Mouse (Mus musculus) neural tube, embryonic 12.5 days (tissue): ENCODE data around the gene Rtp2. TPM values are rescaled to one million over a fixed set of nuclear protein-coding genes. Genes with fewer than 3 reads are reported as not detected.

ENCODE experiments used
- ATAC-seq: fragments of 200-750 bp; cut with Nextera tagmentation; 2 replicates; pipeline ENCODE4 v1.8.0; 2017; ENCODE audit warnings: low read depth, mild to moderate bottlenecking, moderate TSS enrichment, moderate library complexity; ENCODE audit not compliant: low FRiP score
- H3K27ac ChIP-seq: fragments of 300-500 bp; sonication (generic); 2 replicates; pipeline ENCODE4 v1.5.1; 2016
- H3K27me3 ChIP-seq: fragments of 300-500 bp; sonication (generic); replicated peaks from 2 replicates; pipeline ENCODE4 v1.6.1; 2016; ENCODE audit warnings: mild to moderate bottlenecking
- H3K36me3 ChIP-seq: fragments of 300-500 bp; sonication (generic); 2 replicates; pipeline ENCODE4 v1.6.1; 2016; ENCODE audit warnings: mild to moderate bottlenecking
- H3K4me1 ChIP-seq: fragments of 300-500 bp; sonication (generic); 2 replicates; pipeline ENCODE4 v1.6.1; 2016
- H3K4me2 ChIP-seq: fragments of 300-500 bp; sonication (generic); replicated peaks from 2 replicates; pipeline ENCODE4 v1.6.1; 2016; ENCODE audit warnings: mild to moderate bottlenecking
- H3K4me3 ChIP-seq: fragments of 300-500 bp; sonication (generic); 2 replicates; pipeline ENCODE4 v1.5.1; 2016
- H3K9ac ChIP-seq: fragments of 300-500 bp; sonication (generic); 2 replicates; pipeline ENCODE4 v1.6.1; 2016; ENCODE audit warnings: mild to moderate bottlenecking
- H3K9me3 ChIP-seq: fragments of 300-500 bp; sonication (generic); 2 replicates; pipeline ENCODE4 v1.6.1; 2016; ENCODE audit warnings: mild to moderate bottlenecking
- WGBS: fragments of 180-500 bp; shearing (Covaris S2); methylation state at CpG from one replicate; pipeline ENCODE4 v1.1.7; 2016; 5-methylcytosine and 5-hydroxymethylcytosine counted together
- polyA plus RNA-seq: library from polyadenylated mRNA; unstranded; fragments of >200 nt; fragmentation: Nextera tagmentation; extraction: Ambion mirVana; gene quantifications from 2 replicates; pipeline ENCODE4 v1.2.1, GENCODE M21; 2016

The Rtp2 gene
- polyA plus RNA-seq, 1 experiment from 2014 or later = not detected

- H3K4me3 ChIP-seq = no peak overlapping the region
- 88% methylated on average over 7 of the region's 7 CpGs for WGBS
- no peak overlapping the region for H3K4me2 ChIP-seq
- no peaks in the 10 kb centered on the region for H3K27me3 ChIP-seq
- H3K36me3 ChIP-seq = peaks cover 5% of the 10 kb centered on the region; the same call in 1 of the 2 replicates
- no peaks in the 10 kb centered on the region for H3K9me3 ChIP-seq
- H3K4me1 ChIP-seq = 0 out of 2 replicates have a peak, but pooled peaks cover 3% of the 10 kb centered on the region
- no peak overlapping the region for H3K9ac ChIP-seq
- ATAC-seq = no peak
- no peak overlapping the region for H3K27ac ChIP-seq
Measured at GRCm38 (mm10) chr16:23967301-23967700, 35.1 kb upstream of the Rtp2 start.

DNA sequence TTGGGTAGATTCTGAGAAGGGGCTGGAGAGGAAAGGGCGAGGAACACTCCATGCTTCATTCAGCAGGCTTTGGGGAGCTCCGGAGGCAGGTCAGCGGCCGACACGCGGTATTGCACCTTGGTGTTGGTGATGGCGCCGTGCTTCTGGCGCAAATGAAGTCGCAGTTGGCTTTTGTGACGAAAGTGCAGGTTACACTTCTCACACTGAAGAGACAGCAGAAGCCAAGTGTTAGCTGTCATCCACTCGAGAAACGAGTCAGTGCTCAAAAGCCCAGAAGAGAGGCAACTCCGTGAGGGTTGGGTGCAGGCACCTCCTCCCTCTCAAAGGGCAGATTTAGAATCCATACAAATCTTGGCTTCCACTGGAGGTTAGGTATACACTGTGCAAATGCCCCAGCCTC is 33.9 kb upstream of the Rtp2 start:
- Histone ChIP-seq H3K4me3 (no peak overlapping the region), H3K4me2 (no peak overlapping the region), H3K9ac (no peak overlapping the region), H3K27me3 (no peaks in the 10 kb centered on the region), H3K4me1 (0 out of 2 replicates have a peak, but pooled peaks cover 3% of the 10 kb centered on the region), H3K9me3 (no peaks in the 10 kb centered on the region), H3K36me3 (peaks cover 5% of the 10 kb centered on the region; the same call in 1 of the 2 replicates), H3K27ac (no peak overlapping the region)
- WGBS = 91% methylated on average over 14 of the region's 14 CpGs
- no peak for ATAC-seq

GRCm38 (mm10) chr16:23964706-23965367 is 32.6 kb upstream of the Rtp2 start:
- Histone ChIP-seq H3K9ac (no peak overlapping the region), H3K4me2 (no peak overlapping the region), H3K27me3 (no peaks in the 10 kb centered on the region), H3K4me3 (no peak overlapping the region), H3K9me3 (no peaks in the 10 kb centered on the region), H3K4me1 (0 out of 2 replicates have a peak, but pooled peaks cover 3% of the 10 kb centered on the region), H3K27ac (no peak overlapping the region), H3K36me3 (peaks cover 5% of the 10 kb centered on the region; the same call in 1 of the 2 replicates)
- no peak for ATAC-seq
- WGBS = 84% methylated on average over 14 of the region's 14 CpGs

- no peak for ATAC-seq
- 75% methylated on average over 22 of the region's 22 CpGs for WGBS
- H3K4me1 ChIP-seq = 0 out of 2 replicates have a peak, but pooled peaks cover 3% of the 10 kb centered on the region
Measured at GRCm38 (mm10) chr16:23963896-23964668, 31.9 kb upstream of the Rtp2 start.

DNA sequence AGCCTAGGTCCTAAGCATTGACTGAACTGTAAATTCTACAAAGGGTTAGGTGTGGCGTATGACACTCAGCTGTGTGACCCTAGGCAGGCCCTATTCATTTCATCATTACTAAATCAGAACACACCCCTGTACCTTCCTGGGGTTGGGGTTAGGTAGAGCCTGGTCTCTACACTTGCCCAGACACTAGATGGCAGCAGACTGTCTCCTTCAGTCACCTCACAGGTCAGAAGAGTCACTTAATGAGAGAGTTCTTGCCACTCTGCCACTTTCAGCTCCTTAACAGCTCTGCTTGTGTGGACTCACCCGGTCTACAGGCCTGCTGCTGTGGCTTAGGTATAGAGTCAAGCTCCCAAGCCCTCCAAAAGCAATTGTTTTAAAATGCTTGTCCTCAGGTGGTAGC is 30.2 kb upstream of the Rtp2 start:
- Histone ChIP-seq H3K27ac (no peak overlapping the region), H3K4me3 (no peak overlapping the region), H3K9ac (no peak overlapping the region), H3K4me2 (no peak overlapping the region), H3K4me1 (0 out of 2 replicates have a peak, but pooled peaks cover 3% of the 10 kb centered on the region), H3K9me3 (no peaks in the 10 kb centered on the region), H3K36me3 (no peaks in the 10 kb centered on the region), H3K27me3 (no peaks in the 10 kb centered on the region)
- 85% methylated on average over 2 of the region's 2 CpGs for WGBS
- no peak for ATAC-seq

More at GRCm38 (mm10) chr16:23963896-23964668, 31.9 kb upstream of the Rtp2 start:
- Histone ChIP-seq H3K4me2 (no peak overlapping the region), H3K9ac (no peak overlapping the region), H3K27ac (no peak overlapping the region), H3K36me3 (peaks cover 5% of the 10 kb centered on the region; the same call in 1 of the 2 replicates), H3K4me3 (no peak overlapping the region), H3K9me3 (no peaks in the 10 kb centered on the region), H3K27me3 (no peaks in the 10 kb centered on the region)

- no peaks in the 10 kb centered on the region for H3K9me3 ChIP-seq
Measured at GRCm38 (mm10) chr16:23958938-23959337, 26.7 kb upstream of the Rtp2 start.

GRCm38 (mm10) chr16:23953959-23954260 is 21.7 kb upstream of the Rtp2 start:
- ATAC-seq = 0 out of 2 replicates have a peak, but pooled peaks have one; percentile 33
- 12% methylated on average over 1 of the region's 1 CpGs for WGBS

More at GRCm38 (mm10) chr16:23958938-23959337, 26.7 kb upstream of the Rtp2 start:
- Histone ChIP-seq H3K4me2 (no peak overlapping the region), H3K27ac (no peak overlapping the region), H3K4me3 (no peak overlapping the region), H3K27me3 (no peaks in the 10 kb centered on the region), H3K36me3 (no peaks in the 10 kb centered on the region), H3K4me1 (no peaks in the 10 kb centered on the region), H3K9ac (no peak overlapping the region)
- ATAC-seq = no peak

DNA sequence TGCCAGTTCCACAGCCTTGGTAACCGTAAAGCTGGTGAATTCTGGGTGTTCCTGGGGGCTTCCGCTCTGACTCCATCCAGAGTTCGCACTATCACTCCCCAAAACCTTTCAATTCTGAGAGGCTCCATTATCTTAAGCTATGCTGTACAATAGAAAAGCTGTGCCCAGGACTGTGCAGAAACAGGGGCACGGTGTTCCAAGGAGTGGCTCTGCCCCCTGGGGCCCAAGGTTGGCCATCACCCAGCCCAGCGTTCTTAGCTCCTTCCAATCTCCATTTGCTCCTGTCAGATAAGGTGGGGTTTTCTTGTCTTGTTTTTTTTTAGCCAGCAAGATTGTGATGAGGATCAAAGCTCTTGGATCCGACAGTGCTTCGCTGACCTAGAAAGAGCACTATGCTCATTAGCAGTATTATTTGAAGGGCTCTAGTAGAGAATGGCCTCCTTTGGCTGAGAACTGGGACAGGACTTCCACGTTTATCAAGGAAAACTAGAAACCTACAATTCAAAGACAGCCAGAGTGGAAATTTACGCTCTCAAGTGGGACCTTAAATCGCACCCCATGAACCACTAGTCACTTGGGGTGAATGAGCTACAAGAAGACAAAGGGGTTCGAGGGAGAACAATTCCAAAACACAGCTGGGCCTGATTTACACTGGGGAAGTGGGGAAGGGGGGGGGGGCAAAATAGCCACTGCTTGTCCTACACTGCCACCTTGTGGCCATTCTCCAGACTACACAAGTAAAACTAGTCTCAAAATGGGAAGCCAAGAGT is 21.2 kb upstream of the Rtp2 start:
- H3K36me3 ChIP-seq = no peaks in the 10 kb centered on the region
- no peaks in the 10 kb centered on the region for H3K9me3 ChIP-seq
- H3K9ac ChIP-seq = no peak overlapping the region
- no peak overlapping the region for H3K27ac ChIP-seq
- no peaks in the 10 kb centered on the region for H3K4me1 ChIP-seq
- 0 out of 2 replicates have a peak, but pooled peaks have one; percentile 61 for ATAC-seq
- H3K27me3 ChIP-seq = no peaks in the 10 kb centered on the region
- 50% methylated on average over 11 of the region's 11 CpGs for WGBS
- no peak overlapping the region for H3K4me3 ChIP-seq
- no peak overlapping the region for H3K4me2 ChIP-seq

More at GRCm38 (mm10) chr16:23953959-23954260, 21.7 kb upstream of the Rtp2 start:
- Histone ChIP-seq H3K9me3 (no peaks in the 10 kb centered on the region), H3K4me1 (no peaks in the 10 kb centered on the region), H3K27ac (no peak overlapping the region), H3K4me3 (no peak overlapping the region), H3K27me3 (no peaks in the 10 kb centered on the region), H3K4me2 (no peak overlapping the region), H3K36me3 (no peaks in the 10 kb centered on the region), H3K9ac (no peak overlapping the region)

DNA sequence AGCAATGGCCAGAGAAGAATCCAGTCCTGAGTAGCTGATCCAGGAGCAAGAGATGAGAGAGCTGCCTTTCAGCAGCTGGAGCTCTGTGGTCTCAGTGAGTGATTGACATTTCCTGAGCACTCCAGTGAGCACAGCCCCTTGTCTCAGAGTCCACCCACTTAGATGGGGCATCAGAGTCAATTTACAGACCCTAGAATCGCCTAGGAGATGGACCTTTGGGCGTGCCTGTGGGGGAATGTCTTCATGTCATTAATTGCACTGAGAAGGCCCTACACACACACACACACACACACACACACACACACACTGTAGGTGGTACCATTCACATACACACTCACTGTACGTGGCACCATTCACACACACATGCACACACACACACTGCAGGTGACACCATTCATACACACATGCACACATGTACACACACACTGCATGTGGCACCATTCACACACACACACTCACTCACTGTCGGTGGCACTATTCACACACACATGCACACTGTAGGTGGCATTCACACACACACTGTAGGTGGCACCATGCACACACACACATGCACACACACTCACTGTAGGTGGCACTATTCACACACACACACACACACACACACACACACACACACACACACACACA is 20.0 kb upstream of the Rtp2 start:
- Histone ChIP-seq H3K4me1 (no peaks in the 10 kb centered on the region), H3K4me2 (no peak overlapping the region), H3K27ac (no peak overlapping the region), H3K9ac (no peak overlapping the region), H3K4me3 (no peak overlapping the region), H3K36me3 (no peaks in the 10 kb centered on the region), H3K27me3 (no peaks in the 10 kb centered on the region), H3K9me3 (no peaks in the 10 kb centered on the region)
- 76% methylated on average over 4 of the region's 4 CpGs for WGBS
- ATAC-seq = peak; percentile 45; the same call in 1 of the 2 replicates

DNA sequence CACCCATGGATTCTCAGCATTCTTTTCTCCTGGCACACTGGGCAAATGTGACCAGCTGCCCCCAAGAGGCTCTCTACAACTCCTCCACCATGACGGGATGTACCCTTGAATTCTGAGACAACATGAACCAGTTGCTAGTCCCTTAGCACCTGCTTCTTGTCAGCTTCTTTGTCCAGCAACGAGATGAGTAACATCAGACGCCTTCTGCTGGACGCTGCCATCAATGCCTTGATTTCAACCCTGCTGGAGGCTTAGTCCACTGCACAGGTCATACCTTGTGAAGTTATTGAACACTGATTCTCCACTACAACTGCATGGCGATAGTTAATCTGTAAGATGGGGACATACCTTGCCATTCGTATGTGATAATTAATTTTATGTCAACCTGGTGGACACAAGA is 15.5 kb upstream of the Rtp2 start:
- Histone ChIP-seq H3K4me2 (no peak overlapping the region), H3K36me3 (no peaks in the 10 kb centered on the region), H3K9me3 (no peaks in the 10 kb centered on the region), H3K27ac (no peak overlapping the region), H3K27me3 (no peaks in the 10 kb centered on the region), H3K4me1 (no peaks in the 10 kb centered on the region), H3K4me3 (no peak overlapping the region), H3K9ac (no peak overlapping the region)
- WGBS = 91% methylated on average over 6 of the region's 6 CpGs
- ATAC-seq = no peak

DNA sequence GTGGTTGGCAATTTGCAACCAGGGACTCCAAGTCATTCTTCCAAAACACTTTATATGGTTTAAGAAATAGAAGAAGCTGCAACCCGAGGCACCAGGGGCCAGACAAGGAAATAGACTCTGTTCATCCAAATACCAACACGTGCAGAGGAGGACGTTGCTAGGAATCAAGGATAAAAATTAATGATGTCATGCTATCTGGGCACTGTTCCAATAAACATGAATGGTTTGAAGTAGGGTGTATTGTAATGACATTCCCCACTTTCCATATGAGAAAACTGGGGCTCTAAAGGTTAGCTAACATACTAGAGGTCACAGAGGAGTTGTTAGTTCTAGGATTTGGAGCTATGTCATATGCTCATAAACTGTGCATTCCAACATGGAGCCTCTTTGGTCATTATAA is 12.6 kb upstream of the Rtp2 start:
- Histone ChIP-seq H3K9ac (no peak overlapping the region), H3K9me3 (no peaks in the 10 kb centered on the region), H3K27ac (no peak overlapping the region), H3K4me1 (no peaks in the 10 kb centered on the region), H3K4me2 (no peak overlapping the region), H3K4me3 (no peak overlapping the region), H3K36me3 (no peaks in the 10 kb centered on the region), H3K27me3 (no peaks in the 10 kb centered on the region)
- 69% methylated on average over 3 of the region's 3 CpGs for WGBS
- ATAC-seq = no peak

DNA sequence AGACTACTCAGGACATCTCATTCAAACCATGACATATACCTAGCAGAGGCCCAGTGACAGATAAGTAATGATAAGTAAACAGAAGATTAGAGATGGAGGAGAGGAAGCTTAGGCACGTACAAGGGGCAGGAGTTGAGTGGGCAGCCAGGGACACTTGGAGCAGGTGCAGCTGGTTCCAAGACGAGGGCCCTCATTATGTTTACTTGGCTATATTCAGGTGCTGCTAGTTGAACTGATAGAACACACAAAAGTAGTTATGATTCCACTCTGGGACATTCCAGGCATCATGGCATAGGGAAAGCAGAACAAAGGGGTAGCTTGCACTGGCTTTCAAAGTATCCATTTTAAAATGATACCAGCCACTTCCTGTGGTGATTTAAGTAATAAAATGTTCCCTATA is 2.2 kb upstream of the Rtp2 start:
- H3K36me3 ChIP-seq = no peaks in the 10 kb centered on the region
- WGBS = 84% methylated on average over 2 of the region's 2 CpGs
- no peak overlapping the region for H3K9ac ChIP-seq
- H3K9me3 ChIP-seq = no peaks in the 10 kb centered on the region
- H3K4me1 ChIP-seq = no peaks in the 10 kb centered on the region
- no peaks in the 10 kb centered on the region for H3K27me3 ChIP-seq
- no peak overlapping the region for H3K4me2 ChIP-seq
- no peak overlapping the region for H3K27ac ChIP-seq
- no peak overlapping the region for H3K4me3 ChIP-seq
- no peak for ATAC-seq
